8 mouse cellular contexts compared by ENCODE assay signal in genomic region chr4:136285811-136286371, GRCm38 (mm10). TPM values are rescaled to one million over a fixed set of nuclear protein-coding genes. Genes with fewer than 3 reads are reported as not detected.
DNase-seq lines count a peak whose midpoint lies in the region; ATAC-seq lines count a peak whose summit lies in the region.

No protein-coding gene starts in this region.

- peaks cover 35% of the 10 kb centered on the region for H3K4me1 ChIP-seq in lung, embryonic 16.5 days (replicated peaks; ENCODE audit: control insufficient read depth, insufficient read depth, low read length)

- no peaks in the 10 kb centered on the region for H3K27me3 ChIP-seq in lung, embryonic 16.5 days (ENCODE audit: control insufficient read depth, insufficient read depth, low read depth, low read length)

- peak overlapping the region; percentile 99 for H3K27ac ChIP-seq in lung, embryonic 16.5 days (ENCODE audit: low read length)

- peaks cover 3% of the 10 kb centered on the region; the same call in 1 of the 2 replicates for H3K9me3 ChIP-seq in lung, embryonic 16.5 days (ENCODE audit: control insufficient read depth, low read length)

- peak; percentile 94 to 95 for ATAC-seq in hematopoietic stem cell, adult 5-6 weeks (replicated peaks in 1 of 2; ENCODE audit: insufficient read depth in 1 of 2, low FRiP score in 2 of 2, low TSS enrichment in 1 of 2, low read depth in 1 of 2, poor library complexity in 2 of 2, severe bottlenecking in 2 of 2)
- ATAC-seq in lung, embryonic 16.5 days (ENCODE audit: low read depth): peak; percentile 86

- peak overlapping the region; percentile 61 for H3K4me3 ChIP-seq in lung, embryonic 16.5 days (ENCODE audit: low read length)

- H3K4me2 ChIP-seq in lung, embryonic 16.5 days (ENCODE audit: low read depth, low read length): peak overlapping the region; percentile 86

- DNase-seq in MEL-GATA-1-ER (ENCODE audit: extremely low read depth, low read depth): peak; percentile 93
- DNase-seq in cerebellum, adult 8-10 months: peak; percentile 94
- DNase-seq in forelimb bud, embryonic 11.5 days (ENCODE audit: low read depth, low spot score): peak; percentile 97
- peak; percentile 95 for DNase-seq in layer of hippocampus, adult 9-10 months (ENCODE audit: low spot score)
- peak; percentile 80 for DNase-seq in ovary, postnatal 10 days (ENCODE audit: low spot score)
- peak; percentile 95 for DNase-seq in thymus, postnatal 10 days (ENCODE audit: low spot score in 2 of 2)

- peak overlapping the region; percentile 78 for H3K9ac ChIP-seq in lung, embryonic 16.5 days (ENCODE audit: low read length)

- peaks cover 34% of the 10 kb centered on the region for H3K36me3 ChIP-seq in lung, embryonic 16.5 days (ENCODE audit: control insufficient read depth, insufficient read depth, low read length)

- 0% methylated on average over 29 of the region's 29 CpGs for WGBS in lung, embryonic 16.5 days

RNA-seq across cellular contexts. Expression of gene Zfp46, which starts 1.4 kb away (rescaled TPM):
- total RNA-seq in hematopoietic stem cell, adult 5-6 weeks (2017): 10.0 and 12.6 TPM in 2 replicates
- 27.6 and 28.1 TPM in 2 replicates for polyA plus RNA-seq in lung, embryonic 16.5 days (2015; fragmentation: Nextera tagmentation; extraction: Ambion mirVana)

RNA-seq across cellular contexts. Expression of gene Hnrnpr, which starts 24.9 kb away (rescaled TPM):
- 217 and 281 TPM in 2 replicates for total RNA-seq in hematopoietic stem cell, adult 5-6 weeks (2017)
- 146 and 158 TPM in 2 replicates for polyA plus RNA-seq in lung, embryonic 16.5 days (2015; fragmentation: Nextera tagmentation; extraction: Ambion mirVana)

RNA-seq across cellular contexts. Expression of gene Tcea3, which starts 38.4 kb away (rescaled TPM):
- 0.81 TPM in 1 of 2 replicates, not detected in the other for total RNA-seq in hematopoietic stem cell, adult 5-6 weeks (2017)
- polyA plus RNA-seq in lung, embryonic 16.5 days (2015; fragmentation: Nextera tagmentation; extraction: Ambion mirVana): 20.3 and 22.9 TPM in 2 replicates

Comparison
In these comparisons a context has a peak if more than half of its experiments do, and no peak if none do; other contexts are left out.
1. Peak in every context shown above with its lines: DNase-seq, ATAC-seq, H3K4me3 ChIP-seq and H3K27ac ChIP-seq.